Mouse (Mus musculus): ENCODE data around the gene Ninl.

DNA sequence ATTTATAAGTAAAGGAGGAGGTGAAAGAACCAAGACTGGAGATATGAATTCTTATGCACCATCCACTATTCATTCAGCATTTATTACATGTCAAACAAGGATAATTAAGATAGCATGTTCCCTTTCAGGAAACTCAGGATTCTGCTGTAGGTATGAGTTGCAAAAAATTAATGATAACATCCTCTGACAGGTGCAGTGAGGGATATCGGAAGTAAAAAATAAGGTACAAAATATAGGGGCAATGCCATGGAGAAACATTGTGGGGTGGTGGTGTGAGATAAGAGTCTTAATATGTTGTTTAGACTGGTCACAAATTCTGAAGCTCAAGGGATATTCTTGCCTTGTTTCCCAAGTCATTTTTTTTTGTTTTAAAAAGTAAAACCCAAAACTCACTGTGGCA is 1.9 kb downstream of the Ninl start:
- TF ChIP-seq POLR2A (IDR thresholded peaks at IDR 0.05; ENCODE audit: borderline replicate concordance, extremely low read depth, insufficient read depth, insufficient read length, poor library complexity, severe bottlenecking) (no peak), CTCF (IDR thresholded peaks at IDR 0.05; ENCODE audit: borderline replicate concordance, extremely low read depth, insufficient read depth, insufficient read length) (no peak)
